Mouse (Mus musculus) MEL (cell line): ENCODE results near the gene Hpn. TPM values are rescaled to one million over a fixed set of nuclear protein-coding genes. Genes with fewer than 3 reads are reported as not detected.

Experiments
- DNase-seq: peaks from one replicate; pipeline ENCODE4 v3.0.0; 2011; ENCODE audit warnings: low read depth, low spot score
- H3K27ac ChIP-seq: 2 replicates; pipeline ENCODE4 v1.5.1; 2012; ENCODE audit warnings: low read depth, mild to moderate bottlenecking, control low read depth, low read length, moderate library complexity; ENCODE audit not compliant: control insufficient read depth
- H3K27me3 ChIP-seq, 2 experiments: fragments of 150-350 bp in 1 of 2; sonication (generic) in 1 of 2; 2 replicates each; pipeline ENCODE4 v1.6.1; 2012; ENCODE audit warnings: low read length in 2 of 2, mild to moderate bottlenecking in 2 of 2, improper control_type of control experiment in 1 of 2, moderate library complexity in 1 of 2; ENCODE audit not compliant: insufficient read depth in 2 of 2, control insufficient read depth in 1 of 2
- H3K36me3 ChIP-seq, 2 experiments: 2 replicates each; pipeline ENCODE4 v1.6.1; 2012 to 2014; ENCODE audit warnings: low read length in 2 of 2, improper control_type of control experiment in 1 of 2, inconsistent platforms in 1 of 2, mild to moderate bottlenecking in 1 of 2; ENCODE audit not compliant: insufficient read depth in 2 of 2, control insufficient read depth in 1 of 2
- H3K4me1 ChIP-seq, 2 experiments: fragments of 150-350 bp in 1 of 2; sonication (generic) in 1 of 2; 2 replicates each; pipeline ENCODE4 v1.6.1; 2012; ENCODE audit warnings: low read length in 2 of 2, improper control_type of control experiment in 1 of 2, mild to moderate bottlenecking in 1 of 2; ENCODE audit not compliant: insufficient read depth in 2 of 2, control insufficient read depth in 1 of 2
- H3K4me3 ChIP-seq, 2 experiments: fragments of 150-350 bp in 1 of 2; sonication (generic) in 1 of 2; 2 replicates each; pipeline ENCODE4 v1.5.1; 2012; ENCODE audit warnings: low read depth in 2 of 2, low read length in 2 of 2, mild to moderate bottlenecking in 2 of 2, moderate library complexity in 2 of 2, control low read depth in 1 of 2, improper control_type of control experiment in 1 of 2; ENCODE audit not compliant: control insufficient read depth in 1 of 2, insufficient read depth in 1 of 2
- H3K79me2 ChIP-seq: 2 replicates; pipeline ENCODE4 v1.6.1; 2012; ENCODE audit warnings: mild to moderate bottlenecking, low read length, moderate library complexity; ENCODE audit not compliant: control insufficient read depth, poor library complexity, insufficient read depth
- H3K9ac ChIP-seq: 2 replicates; pipeline ENCODE4 v1.6.1; 2012; ENCODE audit warnings: low read depth, mild to moderate bottlenecking, control low read depth, low read length, moderate library complexity; ENCODE audit not compliant: control insufficient read depth, poor library complexity, severe bottlenecking
- H3K9me3 ChIP-seq: fragments of 150-350 bp; sonication (generic); replicated peaks from 2 replicates; pipeline ENCODE4 v1.6.1; 2012; ENCODE audit warnings: mild to moderate bottlenecking, low read length, improper control_type of control experiment, moderate library complexity; ENCODE audit not compliant: insufficient read depth
- CHD2 ChIP-seq: IDR thresholded peaks from 2 replicates; pipeline ENCODE4 v1.6.1; 2011; ENCODE audit warnings: low read length, improper control_type of control experiment
- CTCF ChIP-seq, 3 experiments: IDR thresholded peaks in 2 of 3; conservative IDR thresholded peaks in 1 of 3; 2 replicates each; pipeline ENCODE4 v1.5.1; 2011 to 2012; ENCODE audit warnings: low read length in 3 of 3, low read depth in 2 of 3, mild to moderate bottlenecking in 2 of 3, improper control_type of control experiment in 1 of 3, inconsistent platforms in 1 of 3, mixed read lengths in 1 of 3, moderate library complexity in 1 of 3; ENCODE audit not compliant: control insufficient read depth in 1 of 3, insufficient read depth in 1 of 3, poor library complexity in 1 of 3, severe bottlenecking in 1 of 3
- ELF1 ChIP-seq: IDR thresholded peaks from 2 replicates; pipeline ENCODE4 v1.6.1; 2014; ENCODE audit warnings: low read depth, mild to moderate bottlenecking, inconsistent platforms, low read length, improper control_type of control experiment, moderate library complexity
- HCFC1 ChIP-seq: IDR thresholded peaks from 2 replicates; pipeline ENCODE4 v1.6.1; 2012; ENCODE audit warnings: low read depth, mild to moderate bottlenecking, inconsistent platforms, low read length, improper control_type of control experiment, moderate library complexity
- JUND ChIP-seq: IDR thresholded peaks from 2 replicates; pipeline ENCODE4 v1.6.1; 2011; ENCODE audit warnings: low read depth, mild to moderate bottlenecking, improper control_type of control experiment, low read length
- MAFK ChIP-seq: IDR thresholded peaks from 2 replicates; pipeline ENCODE4 v1.6.1; 2011; ENCODE audit warnings: low read depth, mild to moderate bottlenecking, low read length, improper control_type of control experiment, borderline replicate concordance
- MAX ChIP-seq: IDR thresholded peaks from 2 replicates; pipeline ENCODE4 v1.6.1; 2011; ENCODE audit warnings: low read length, improper control_type of control experiment
- MYC ChIP-seq: IDR thresholded peaks from 2 replicates; pipeline ENCODE4 v1.6.1; 2011; ENCODE audit warnings: low read depth, mild to moderate bottlenecking, low read length, improper control_type of control experiment, moderate library complexity
- NELFE ChIP-seq: IDR thresholded peaks from 2 replicates; pipeline ENCODE4 v1.6.1; 2011; ENCODE audit warnings: low read depth, low read length, improper control_type of control experiment
- NRF1 ChIP-seq: IDR thresholded peaks from 2 replicates; pipeline ENCODE4 v1.6.1; 2014; ENCODE audit warnings: low read depth, mild to moderate bottlenecking, inconsistent platforms, low read length, improper control_type of control experiment, moderate library complexity; ENCODE audit not compliant: poor library complexity, insufficient read depth, severe bottlenecking
- POLR2AphosphoS5 ChIP-seq: IDR thresholded peaks from 2 replicates; pipeline ENCODE4 v1.6.1; 2012; ENCODE audit warnings: low read depth, borderline replicate concordance, mild to moderate bottlenecking, inconsistent platforms, low read length, moderate library complexity, mixed read lengths
- SIN3A ChIP-seq: IDR thresholded peaks from 2 replicates; pipeline ENCODE4 v1.6.1; 2012; ENCODE audit warnings: low read length, improper control_type of control experiment, inconsistent platforms
- SMC3 ChIP-seq: IDR thresholded peaks from 2 replicates; pipeline ENCODE4 v1.6.1; 2011; ENCODE audit warnings: low read depth, low read length, improper control_type of control experiment
- TAL1 ChIP-seq: IDR thresholded peaks from 2 replicates; pipeline ENCODE4 v1.6.1; 2012; ENCODE audit warnings: mild to moderate bottlenecking, inconsistent platforms, low read length, moderate library complexity, mixed read lengths
- TCF12 ChIP-seq: IDR thresholded peaks from 2 replicates; pipeline ENCODE4 v1.6.1; 2014; ENCODE audit warnings: low read depth, mild to moderate bottlenecking, inconsistent platforms, low read length, improper control_type of control experiment, moderate library complexity
- UBTF ChIP-seq: IDR thresholded peaks from 2 replicates; pipeline ENCODE4 v1.6.1; 2012; ENCODE audit warnings: low read depth, mild to moderate bottlenecking, inconsistent platforms, low read length, improper control_type of control experiment, moderate library complexity, borderline replicate concordance; ENCODE audit not compliant: insufficient read depth
- ZNF384 ChIP-seq: IDR thresholded peaks from 2 replicates; pipeline ENCODE4 v1.6.1; 2012; ENCODE audit warnings: low read depth, mild to moderate bottlenecking, inconsistent platforms, low read length, improper control_type of control experiment
- polyA plus RNA-seq, 2 experiments: library from polyadenylated mRNA; stranded (reverse) in 1 of 2; unstranded in 1 of 2; fragments of >175 nt in 1 of 2; fragments of >200 nt in 1 of 2; gene quantifications; 2 replicates each; pipeline versions ENCODE4 v1.2.1 to v1.2.4; 2012; ENCODE audit warnings: low replicate concordance in 2 of 2, low read depth in 1 of 2; ENCODE audit not compliant: insufficient read length in 2 of 2, insufficient read depth in 1 of 2, missing spikeins in 1 of 2
- total RNA-seq: library from RNA; depleted of rRNA; stranded (reverse); fragments of 300-350 nt; gene quantifications from 2 replicates; pipeline ENCODE4 v1.2.3, GENCODE M21; 2012

Hpn gene
- total and polyA plus RNA-seq, 3 experiments: 1.1 to 1.6 TPM; not detected in 1

DNA sequence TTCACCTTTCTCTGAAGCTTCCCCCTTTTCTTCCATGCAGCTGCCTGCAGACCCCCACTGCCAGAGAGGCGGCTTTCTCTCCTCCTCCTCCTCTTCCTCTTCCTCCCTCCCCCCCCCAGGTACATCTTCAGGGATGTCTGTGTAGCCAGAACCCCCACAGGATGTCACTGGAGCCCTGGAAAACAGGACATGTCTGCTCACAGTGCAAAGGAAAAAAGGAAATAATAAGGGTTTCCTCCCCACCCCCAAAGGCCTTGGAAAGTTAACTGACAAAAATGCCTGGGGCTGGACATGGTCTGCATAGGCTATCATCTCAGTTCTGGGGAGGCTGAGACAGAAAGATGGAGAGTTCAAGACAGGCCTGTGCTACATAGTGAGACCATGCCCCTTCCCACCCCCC is 34.0 kb downstream of the Hpn start:
- no peak for DNase-seq
- peaks cover 3 to 11% of the 10 kb centered on the region in 2 experiments for H3K27me3 ChIP-seq
- no peak overlapping the region for H3K27ac ChIP-seq
- no peak overlapping the region for H3K9ac ChIP-seq
- no peaks in the 10 kb centered on the region for H3K4me1 ChIP-seq
- no peaks in the 10 kb centered on the region for H3K9me3 ChIP-seq
- H3K36me3 ChIP-seq: no peaks in the 10 kb centered on the region
- no peaks in the 10 kb centered on the region for H3K79me2 ChIP-seq
- no peak overlapping the region for H3K4me3 ChIP-seq
- TF ChIP-seq NELFE (no peak), JUND (no peak), NRF1 (no peak), ZNF384 (no peak), HCFC1 (no peak), TCF12 (no peak)

DNA sequence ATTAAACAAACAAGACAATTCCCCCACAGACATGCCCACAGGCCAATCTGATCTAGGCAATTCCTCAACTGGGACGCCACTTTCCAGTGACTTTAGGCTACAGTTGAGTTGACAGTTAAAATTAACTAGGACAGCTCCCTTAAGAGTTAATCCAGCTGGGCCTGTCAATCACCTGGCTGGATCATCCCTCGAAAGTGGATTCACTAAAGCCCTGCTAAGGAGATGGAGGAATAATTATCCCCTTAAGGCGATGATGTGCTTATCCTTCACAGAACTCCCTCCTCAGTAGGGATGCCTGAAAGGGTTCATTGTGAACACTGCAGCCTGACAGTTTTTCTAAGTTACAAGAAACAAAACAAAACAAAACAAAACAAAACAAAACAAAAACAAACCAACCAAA is 34.5 kb downstream of the Hpn start:
- TF ChIP-seq MYC: no peak
- no peak for TF ChIP-seq CTCF (IDR thresholded peaks at IDR 0.05 in 2 of 3, conservative IDR thresholded peaks at IDR 0.05 in 1 of 3; ENCODE audit: control insufficient read depth in 1 of 3, insufficient read depth in 1 of 3, low read depth in 2 of 3, low read length in 3 of 3, poor library complexity in 1 of 3, severe bottlenecking in 1 of 3)
- no peak for TF ChIP-seq SMC3
- no peak for TF ChIP-seq HCFC1
- no peak for TF ChIP-seq CHD2
- no peak for TF ChIP-seq TAL1
- TF ChIP-seq SIN3A: no peak
- TF ChIP-seq MAFK: no peak
- TF ChIP-seq MAX: no peak
- TF ChIP-seq UBTF: no peak
- no peak for TF ChIP-seq JUND
- no peak for TF ChIP-seq POLR2AphosphoS5
- no peak for TF ChIP-seq ELF1
- H3K4me1 ChIP-seq: no peaks in the 10 kb centered on the region
- no peaks in the 10 kb centered on the region for H3K9me3 ChIP-seq
- no peaks in the 10 kb centered on the region for H3K79me2 ChIP-seq
- peaks cover 3 to 11% of the 10 kb centered on the region in 2 experiments; a peak in 3 of 4 replicates for H3K27me3 ChIP-seq
- no peak overlapping the region for H3K4me3 ChIP-seq
- H3K27ac ChIP-seq: no peak overlapping the region
- no peak overlapping the region for H3K9ac ChIP-seq
- no peak for DNase-seq
- no peaks in the 10 kb centered on the region for H3K36me3 ChIP-seq
